Mouse (Mus musculus) myocyte (in vitro differentiated cells): ENCODE results near the gene Apod.

Source experiments
- CEBPB ChIP-seq: IDR thresholded peaks from 2 replicates; pipeline ENCODE4 v1.6.1; 2011; ENCODE audit warnings: mild to moderate bottlenecking, moderate library complexity; ENCODE audit not compliant: poor library complexity, insufficient read depth, severe bottlenecking
- MAX ChIP-seq: IDR thresholded peaks from one replicate; pipeline ENCODE4 v1.6.1; 2011; ENCODE audit warnings: low read depth, mild to moderate bottlenecking, control low read depth
- MYOG ChIP-seq, 3 experiments: IDR thresholded peaks; one replicate each; pipeline ENCODE4 v1.6.1; 2011; ENCODE audit warnings: control low read depth in 2 of 3, low read depth in 2 of 3, mild to moderate bottlenecking in 2 of 3; ENCODE audit not compliant: insufficient read length in 2 of 3, control insufficient read depth in 1 of 3, insufficient read depth in 1 of 3
- POLR2A ChIP-seq: IDR thresholded peaks from one replicate; pipeline ENCODE4 v1.6.1; 2011; ENCODE audit warnings: low read depth, mild to moderate bottlenecking, control low read depth, moderate library complexity; ENCODE audit not compliant: insufficient read length
- POLR2AphosphoS2 ChIP-seq: IDR thresholded peaks from one replicate; pipeline ENCODE4 v1.6.1; 2011; ENCODE audit warnings: low read depth, control low read depth; ENCODE audit not compliant: insufficient read length
- SRF ChIP-seq: IDR thresholded peaks from one replicate; pipeline ENCODE4 v1.6.1; 2011; ENCODE audit warnings: low read depth; ENCODE audit not compliant: control insufficient read depth, insufficient read length
- TCF12 ChIP-seq: IDR thresholded peaks from one replicate; pipeline ENCODE4 v1.6.1; 2011; ENCODE audit warnings: mild to moderate bottlenecking, control low read depth; ENCODE audit not compliant: poor library complexity, insufficient read depth, severe bottlenecking
- TCF3 ChIP-seq: IDR thresholded peaks from one replicate; pipeline ENCODE4 v1.6.1; 2011; ENCODE audit warnings: low read depth, control low read depth; ENCODE audit not compliant: insufficient read length
- USF1 ChIP-seq: IDR thresholded peaks from one replicate; pipeline ENCODE4 v1.6.1; 2011; ENCODE audit warnings: low read depth, mild to moderate bottlenecking, control low read depth, moderate library complexity

DNA sequence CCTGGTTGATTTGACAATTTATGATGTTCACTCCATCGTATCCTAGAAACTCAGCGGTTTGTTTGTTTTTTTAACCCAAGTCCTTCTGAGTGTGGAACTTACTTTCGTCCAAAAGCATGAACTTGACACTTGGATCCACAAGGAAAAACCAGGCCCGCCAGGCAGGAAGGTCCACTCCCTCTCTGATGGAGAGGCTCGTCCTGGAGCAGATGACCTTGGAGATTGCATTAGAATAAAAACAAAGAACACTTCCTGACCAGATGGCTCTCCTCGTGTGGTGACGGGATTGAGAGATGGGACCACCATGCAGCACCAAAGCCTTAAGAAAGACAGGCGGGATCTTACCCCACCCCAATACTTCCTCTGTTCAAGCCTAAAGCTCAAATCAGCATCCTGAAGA lies 12.1 kb upstream of the Apod start:
- no peak for TF ChIP-seq MYOG (IDR thresholded peaks at IDR 0.05; ENCODE audit: control insufficient read depth in 1 of 3, insufficient read depth in 1 of 3, insufficient read length in 2 of 3, low read depth in 2 of 3)
- no peak for TF ChIP-seq POLR2A
- TF ChIP-seq MAX, result no peak
- no peak for TF ChIP-seq TCF3
- TF ChIP-seq POLR2AphosphoS2, result no peak
- TF ChIP-seq TCF12, result no peak
- no peak for TF ChIP-seq CEBPB
- TF ChIP-seq SRF, result no peak
- no peak for TF ChIP-seq USF1
